Mouse (Mus musculus) hindbrain, embryonic 11.5 days (tissue): ENCODE measurements at regions not wholly inside any gene's neighbourhood (a gene's known extent, or its start where the extent isn't known, plus 50 kb on each side); places are given as distances from the start of the nearest gene placed in this dataset.

Experiments
- ATAC-seq: fragments of 200-750 bp; cut with Nextera tagmentation; 2 replicates; pipeline ENCODE4 v1.8.0; 2017; ENCODE audit warnings: mild to moderate bottlenecking, moderate TSS enrichment, moderate library complexity; ENCODE audit not compliant: low FRiP score
- DNase-seq: peaks from one replicate; pipeline ENCODE4 v3.0.0-alpha.2; 2015; ENCODE audit warnings: low spot score
- H3K27ac ChIP-seq: fragments of 300-500 bp; sonication (generic); 2 replicates; pipeline ENCODE4 v1.5.1; 2014; ENCODE audit warnings: mild to moderate bottlenecking, low read depth, low read length
- H3K27me3 ChIP-seq: fragments of 300-500 bp; sonication (generic); 2 replicates; pipeline ENCODE4 v1.6.1; 2014; ENCODE audit warnings: mild to moderate bottlenecking, low read length, moderate library complexity, mixed read lengths; ENCODE audit not compliant: control insufficient read depth, insufficient read depth
- H3K36me3 ChIP-seq: fragments of 300-500 bp; sonication (generic); 2 replicates; pipeline ENCODE4 v1.6.1; 2014; ENCODE audit warnings: mild to moderate bottlenecking, low read length, moderate library complexity, mixed read lengths; ENCODE audit not compliant: control insufficient read depth, insufficient read depth
- H3K4me1 ChIP-seq: fragments of 300-500 bp; sonication (generic); replicated peaks from 2 replicates; pipeline ENCODE4 v1.6.1; 2014; ENCODE audit warnings: low read length, mixed read lengths; ENCODE audit not compliant: control insufficient read depth, insufficient read depth
- H3K4me2 ChIP-seq: fragments of 300-500 bp; sonication (generic); replicated peaks from 2 replicates; pipeline ENCODE4 v1.6.1; 2014; ENCODE audit warnings: mild to moderate bottlenecking, low read depth, low read length
- H3K4me3 ChIP-seq: fragments of 300-500 bp; sonication (generic); 2 replicates; pipeline ENCODE4 v1.5.1; 2014; ENCODE audit warnings: low read depth, low read length
- H3K9ac ChIP-seq: fragments of 300-500 bp; sonication (generic); 2 replicates; pipeline ENCODE4 v1.6.1; 2014; ENCODE audit warnings: low read depth, low read length
- H3K9me3 ChIP-seq: fragments of 300-500 bp; sonication (generic); 2 replicates; pipeline ENCODE4 v1.6.1; 2016; ENCODE audit warnings: low read length; ENCODE audit not compliant: control insufficient read depth
- WGBS: fragments of 180-500 bp; shearing (Covaris S2); extraction: QIAGEN DNeasy Blood & Tissue Kit; methylation state at CpG from one replicate; pipeline ENCODE4 v1.1.7; 2014; 5-methylcytosine and 5-hydroxymethylcytosine counted together

GRCm38 (mm10) chr12:102057979-102058378 lies 70.6 kb upstream of the Slc24a4 start:
- peak; percentile 51 for ATAC-seq

GRCm38 (mm10) chr12:102058428-102058827 lies 70.1 kb upstream of the Slc24a4 start:
- peak; percentile 74 for ATAC-seq
- no peak overlapping the region for H3K4me2 ChIP-seq
- no peaks in the 10 kb centered on the region for H3K27me3 ChIP-seq
- WGBS = 75% methylated on average over 3 of the region's 3 CpGs
- H3K9ac ChIP-seq = no peak overlapping the region
- H3K36me3 ChIP-seq = no peaks in the 10 kb centered on the region
- no peaks in the 10 kb centered on the region for H3K9me3 ChIP-seq
- 0 out of 2 replicates have a peak, but pooled peaks cover 2% of the 10 kb centered on the region for H3K4me1 ChIP-seq
- no peak overlapping the region for H3K4me3 ChIP-seq
- H3K27ac ChIP-seq = 0 out of 2 replicates have a peak overlapping the region, but pooled peaks have one; percentile 32
- DNase-seq = peak; percentile 31

More at GRCm38 (mm10) chr12:102057979-102058378, 70.6 kb upstream of the Slc24a4 start:
- Histone ChIP-seq H3K9me3 (no peaks in the 10 kb centered on the region), H3K4me2 (no peak overlapping the region), H3K27me3 (no peaks in the 10 kb centered on the region), H3K4me1 (0 out of 2 replicates have a peak, but pooled peaks cover 2% of the 10 kb centered on the region), H3K36me3 (no peaks in the 10 kb centered on the region), H3K4me3 (no peak overlapping the region), H3K27ac (peak overlapping the region; percentile 32; the same call in 1 of the 2 replicates), H3K9ac (no peak overlapping the region)
- WGBS = 62% methylated on average over 3 of the region's 3 CpGs
- DNase-seq = no peak

- DNase-seq (no peak), ATAC-seq (no peak)
- Histone ChIP-seq H3K4me1 (0 out of 2 replicates have a peak, but pooled peaks cover 2% of the 10 kb centered on the region), H3K4me3 (no peak overlapping the region), H3K9me3 (no peaks in the 10 kb centered on the region), H3K4me2 (no peak overlapping the region), H3K9ac (no peak overlapping the region), H3K27me3 (no peaks in the 10 kb centered on the region), H3K27ac (no peak overlapping the region), H3K36me3 (no peaks in the 10 kb centered on the region)
- WGBS = 71% methylated on average over 5 of the region's 5 CpGs
These were observed 67.4 kb upstream of the Slc24a4 start for GRCm38 (mm10) chr12:102061096-102061495.

- Histone ChIP-seq H3K4me3 (no peak overlapping the region), H3K9me3 (no peaks in the 10 kb centered on the region), H3K4me2 (no peak overlapping the region), H3K9ac (no peak overlapping the region), H3K27ac (no peak overlapping the region), H3K27me3 (no peaks in the 10 kb centered on the region), H3K4me1 (0 out of 2 replicates have a peak, but pooled peaks cover 2% of the 10 kb centered on the region), H3K36me3 (no peaks in the 10 kb centered on the region)
- ATAC-seq (no peak), DNase-seq (no peak)
- 76% methylated on average over 7 of the region's 7 CpGs for WGBS
These were observed 66.6 kb upstream of the Slc24a4 start for GRCm38 (mm10) chr12:102061657-102062614.

GRCm38 (mm10) chr12:102062648-102063047 lies 65.9 kb upstream of the Slc24a4 start:
- DNase-seq (no peak), ATAC-seq (no peak)
- Histone ChIP-seq H3K4me2 (no peak overlapping the region), H3K27ac (no peak overlapping the region), H3K27me3 (no peaks in the 10 kb centered on the region), H3K36me3 (no peaks in the 10 kb centered on the region), H3K4me3 (no peak overlapping the region), H3K4me1 (0 out of 2 replicates have a peak, but pooled peaks cover 2% of the 10 kb centered on the region), H3K9ac (no peak overlapping the region), H3K9me3 (no peaks in the 10 kb centered on the region)
- WGBS = 88% methylated on average over 7 of the region's 7 CpGs

- Histone ChIP-seq H3K4me1 (0 out of 2 replicates have a peak, but pooled peaks cover 2% of the 10 kb centered on the region), H3K4me2 (no peak overlapping the region), H3K27ac (no peak overlapping the region), H3K4me3 (no peak overlapping the region), H3K9me3 (no peaks in the 10 kb centered on the region), H3K27me3 (no peaks in the 10 kb centered on the region), H3K9ac (no peak overlapping the region), H3K36me3 (no peaks in the 10 kb centered on the region)
- WGBS = 83% methylated on average over 6 of the region's 6 CpGs
- no peak for DNase-seq
- no peak for ATAC-seq
These were observed 65.3 kb upstream of the Slc24a4 start for GRCm38 (mm10) chr12:102063211-102063610.

- Histone ChIP-seq H3K9ac (no peak overlapping the region), H3K4me3 (no peak overlapping the region), H3K9me3 (no peaks in the 10 kb centered on the region), H3K4me1 (no peaks in the 10 kb centered on the region), H3K27me3 (no peaks in the 10 kb centered on the region), H3K4me2 (no peak overlapping the region), H3K36me3 (no peaks in the 10 kb centered on the region), H3K27ac (no peak overlapping the region)
- DNase-seq = no peak
- 63% methylated on average over 5 of the region's 5 CpGs for WGBS
- peak; percentile 68; the same call in 1 of the 2 replicates for ATAC-seq
These were observed 63.7 kb upstream of the Slc24a4 start for GRCm38 (mm10) chr12:102064710-102065325.

GRCm38 (mm10) chr12:102067685-102068084 lies 60.8 kb upstream of the Slc24a4 start:
- 96% methylated on average over 7 of the region's 7 CpGs for WGBS
- no peaks in the 10 kb centered on the region for H3K27me3 ChIP-seq
- H3K27ac ChIP-seq = no peak overlapping the region
- no peaks in the 10 kb centered on the region for H3K36me3 ChIP-seq
- DNase-seq = no peak
- H3K9me3 ChIP-seq = no peaks in the 10 kb centered on the region
- no peak overlapping the region for H3K9ac ChIP-seq
- no peak overlapping the region for H3K4me2 ChIP-seq
- no peaks in the 10 kb centered on the region for H3K4me1 ChIP-seq
- no peak overlapping the region for H3K4me3 ChIP-seq
- ATAC-seq = no peak
